Mouse (Mus musculus) lung, postnatal 0 days (tissue): ENCODE data around the gene Camta1. TPM values are rescaled to one million over a fixed set of nuclear protein-coding genes. Genes with fewer than 3 reads are reported as not detected.

ENCODE experiments used
- ATAC-seq: fragments of 200-750 bp; cut with Nextera tagmentation; 2 replicates; pipeline ENCODE4 v1.8.0; 2017; ENCODE audit warnings: moderate library complexity
- DNase-seq: peaks from one replicate; pipeline ENCODE4 v3.0.0-alpha.2; 2016; ENCODE audit warnings: low spot score
- H3K27ac ChIP-seq: fragments of 300-500 bp; sonication (generic); 2 replicates; pipeline ENCODE4 v1.5.1; 2014; ENCODE audit warnings: antibody characterized with exemption, mild to moderate bottlenecking, low read length, mixed read lengths
- H3K27me3 ChIP-seq: fragments of 300-500 bp; sonication (generic); replicated peaks from 2 replicates; pipeline ENCODE4 v1.6.1; 2014; ENCODE audit warnings: low read length, mixed read lengths; ENCODE audit not compliant: insufficient read depth
- H3K36me3 ChIP-seq: fragments of 300-500 bp; sonication (generic); 2 replicates; pipeline ENCODE4 v1.6.1; 2014; ENCODE audit warnings: low read length, mixed read lengths; ENCODE audit not compliant: insufficient read depth
- H3K4me1 ChIP-seq: fragments of 300-500 bp; sonication (generic); 2 replicates; pipeline ENCODE4 v1.6.1; 2014; ENCODE audit warnings: antibody characterized with exemption, low read depth, low read length, mixed read lengths; ENCODE audit not compliant: insufficient read depth
- H3K4me2 ChIP-seq: fragments of 300-500 bp; sonication (generic); replicated peaks from 2 replicates; pipeline ENCODE4 v1.6.1; 2014; ENCODE audit warnings: low read depth, mild to moderate bottlenecking, low read length, moderate library complexity, mixed read lengths
- H3K4me3 ChIP-seq: fragments of 300-500 bp; sonication (generic); 2 replicates; pipeline ENCODE4 v1.5.1; 2014; ENCODE audit warnings: low read depth, low read length
- H3K9ac ChIP-seq: fragments of 300-500 bp; sonication (generic); replicated peaks from 2 replicates; pipeline ENCODE4 v1.6.1; 2014; ENCODE audit warnings: low read depth, mild to moderate bottlenecking
- H3K9me3 ChIP-seq: fragments of 300-500 bp; sonication (generic); 2 replicates; pipeline ENCODE4 v1.6.1; 2016; ENCODE audit warnings: low read length, mixed read lengths
- CTCF ChIP-seq: IDR thresholded peaks from 2 replicates; pipeline ENCODE4 v1.5.1; 2016; ENCODE audit warnings: antibody characterized with exemption, mild to moderate bottlenecking
- EP300 ChIP-seq: IDR thresholded peaks from 2 replicates; pipeline ENCODE4 v1.6.1; 2016; ENCODE audit warnings: antibody characterized with exemption, mild to moderate bottlenecking, control low read depth
- WGBS: fragments of 180-500 bp; shearing (Covaris S2); extraction: QIAGEN DNeasy Blood & Tissue Kit; methylation state at CpG from one replicate; pipeline ENCODE4 v1.1.7; 2014; 5-methylcytosine and 5-hydroxymethylcytosine counted together
- polyA plus RNA-seq: library from polyadenylated mRNA; unstranded; fragments of >200 nt; fragmentation: Nextera tagmentation; extraction: Ambion mirVana; gene quantifications from 2 replicates; pipeline ENCODE4 v1.2.1, GENCODE M21; 2015

Gene Camta1
- polyA plus RNA-seq, 1 experiment from 2014 or later: 86.4 TPM

- 78% methylated on average over 7 of the region's 7 CpGs for WGBS
- DNase-seq: no peak
- H3K36me3 ChIP-seq: no peaks in the 10 kb centered on the region
- H3K4me2 ChIP-seq: no peak overlapping the region
- no peak for TF ChIP-seq CTCF
- no peak overlapping the region for H3K9ac ChIP-seq
- H3K4me1 ChIP-seq: no peaks in the 10 kb centered on the region
- no peak for ATAC-seq
- H3K27me3 ChIP-seq: no peaks in the 10 kb centered on the region
- no peak overlapping the region for H3K27ac ChIP-seq
- no peak overlapping the region for H3K4me3 ChIP-seq
- no peaks in the 10 kb centered on the region for H3K9me3 ChIP-seq
These were observed 465.1 kb downstream of the Camta1 start for GRCm38 (mm10) chr4:151396536-151396935.

- no peak overlapping the region for H3K9ac ChIP-seq
- no peaks in the 10 kb centered on the region for H3K9me3 ChIP-seq
- no peak for ATAC-seq
- no peaks in the 10 kb centered on the region for H3K36me3 ChIP-seq
- WGBS: 72% methylated on average over 11 of the region's 11 CpGs
- no peak for DNase-seq
- no peak for TF ChIP-seq CTCF
- TF ChIP-seq EP300: no peak
- no peak overlapping the region for H3K27ac ChIP-seq
- no peaks in the 10 kb centered on the region for H3K4me1 ChIP-seq
- no peak overlapping the region for H3K4me2 ChIP-seq
- no peaks in the 10 kb centered on the region for H3K27me3 ChIP-seq
- H3K4me3 ChIP-seq: no peak overlapping the region
These were observed 472.3 kb downstream of the Camta1 start for GRCm38 (mm10) chr4:151389345-151389744.

- Histone ChIP-seq H3K9me3 (no peaks in the 10 kb centered on the region), H3K4me3 (peak overlapping the region; percentile 6; the same call in 1 of the 2 replicates), H3K9ac (no peak overlapping the region), H3K4me2 (peak overlapping the region; percentile 47), H3K4me1 (no peaks in the 10 kb centered on the region), H3K27me3 (no peaks in the 10 kb centered on the region), H3K27ac (no peak overlapping the region), H3K36me3 (no peaks in the 10 kb centered on the region)
- TF ChIP-seq EP300 (no peak), CTCF (no peak)
- WGBS: 1% methylated on average over 24 of the region's 24 CpGs
- DNase-seq (peak; percentile 6), ATAC-seq (no peak)
These were observed 474.8 kb downstream of the Camta1 start for GRCm38 (mm10) chr4:151386701-151387451.

GRCm38 (mm10) chr4:151385985-151386700 is 475.5 kb downstream of the Camta1 start:
- Histone ChIP-seq H3K27me3 (no peaks in the 10 kb centered on the region), H3K9me3 (no peaks in the 10 kb centered on the region), H3K27ac (no peak overlapping the region), H3K9ac (no peak overlapping the region), H3K4me3 (no peak overlapping the region), H3K4me1 (no peaks in the 10 kb centered on the region), H3K4me2 (peak overlapping the region; percentile 47; the same call in 1 of the 2 replicates), H3K36me3 (no peaks in the 10 kb centered on the region)
- no peak for DNase-seq
- 11% methylated on average over 12 of the region's 12 CpGs for WGBS
- ATAC-seq: no peak
- TF ChIP-seq EP300: no peak
- no peak for TF ChIP-seq CTCF

- 44% methylated on average over 1 of the region's 1 CpGs for WGBS
- H3K36me3 ChIP-seq: no peaks in the 10 kb centered on the region
- no peak overlapping the region for H3K4me3 ChIP-seq
- H3K9me3 ChIP-seq: no peaks in the 10 kb centered on the region
- DNase-seq (no peak), ATAC-seq (no peak)
- no peak overlapping the region for H3K9ac ChIP-seq
- TF ChIP-seq CTCF: no peak
- no peaks in the 10 kb centered on the region for H3K4me1 ChIP-seq
- no peak overlapping the region for H3K27ac ChIP-seq
- H3K27me3 ChIP-seq: no peaks in the 10 kb centered on the region
- no peak overlapping the region for H3K4me2 ChIP-seq
These were observed 483.9 kb downstream of the Camta1 start for GRCm38 (mm10) chr4:151377731-151378130.

GRCm38 (mm10) chr4:151376234-151376633 is 485.4 kb downstream of the Camta1 start:
- Histone ChIP-seq H3K36me3 (no peaks in the 10 kb centered on the region), H3K4me3 (no peak overlapping the region), H3K4me1 (no peaks in the 10 kb centered on the region), H3K27me3 (no peaks in the 10 kb centered on the region), H3K4me2 (no peak overlapping the region), H3K9me3 (no peaks in the 10 kb centered on the region), H3K27ac (no peak overlapping the region), H3K9ac (no peak overlapping the region)
- TF ChIP-seq CTCF (no peak), EP300 (no peak)
- WGBS: 85% methylated on average over 26 of the region's 26 CpGs
- ATAC-seq: no peak
- DNase-seq: no peak
